Mouse (Mus musculus) megakaryocyte, embryonic 14.5 days (primary cell): ENCODE results near the gene Auh. TPM values are rescaled to one million over a fixed set of nuclear protein-coding genes. Genes with fewer than 3 reads are reported as not detected.
A peak's percentile ranks its signal among the peaks of the same experiment; 100 is the strongest.

Experiments used
- H3K27me3 ChIP-seq: replicated peaks from 2 replicates; pipeline ENCODE3; 2012; ENCODE audit warnings: inconsistent platforms
- H3K36me3 ChIP-seq: replicated peaks from 2 replicates; pipeline ENCODE3; 2012; ENCODE audit warnings: low read length, inconsistent platforms, mixed read lengths
- H3K4me1 ChIP-seq: 2 replicates; pipeline ENCODE4 v1.6.1; 2012; ENCODE audit warnings: inconsistent platforms
- H3K4me3 ChIP-seq: replicated peaks from 2 replicates; pipeline ENCODE3; 2012; ENCODE audit warnings: moderate library complexity, mild to moderate bottlenecking, inconsistent platforms
- H3K9me3 ChIP-seq: 2 replicates; pipeline ENCODE4 v1.6.1; 2012; ENCODE audit warnings: inconsistent platforms
- FLI1 ChIP-seq: IDR thresholded peaks from 2 replicates; pipeline ENCODE4 v1.6.1; 2012; ENCODE audit warnings: low read length, inconsistent platforms, mixed read lengths
- GATA1 ChIP-seq: IDR thresholded peaks from 3 replicates; pipeline ENCODE4 v1.6.1; 2012; ENCODE audit warnings: mixed read lengths, low read length, inconsistent platforms, borderline replicate concordance
- polyA plus RNA-seq: library from polyadenylated mRNA; stranded (reverse); fragments of >175 nt; gene quantifications from 2 replicates; pipeline ENCODE4 v1.2.3, GENCODE M21; 2012; ENCODE audit warnings: low replicate concordance; ENCODE audit not compliant: insufficient read depth

The Auh gene
- polyA plus RNA-seq, 1 experiment: 30.9 TPM

- peaks cover 96% of the 10 kb centered on the region for H3K4me1 ChIP-seq
- H3K9me3 ChIP-seq: 0 out of 2 replicates have a peak, but pooled peaks cover 3% of the 10 kb centered on the region
- no peaks in the 10 kb centered on the region for H3K27me3 ChIP-seq
- peaks cover 36% of the 10 kb centered on the region for H3K36me3 ChIP-seq
- TF ChIP-seq FLI1 (no peak), GATA1 (no peak)
- peak overlapping the region; percentile 68 for H3K4me3 ChIP-seq
Observed at GRCm38 (mm10) chr13:52828946-52829523, 100.4 kb downstream of the Auh start.

- Histone ChIP-seq H3K9me3 (0 out of 2 replicates have a peak, but pooled peaks cover under 1% of the 10 kb centered on the region), H3K27me3 (no peaks in the 10 kb centered on the region), H3K36me3 (peaks cover 28% of the 10 kb centered on the region), H3K4me1 (peaks cover 96% of the 10 kb centered on the region), H3K4me3 (peak overlapping the region; percentile 67)
- TF ChIP-seq GATA1: no peak
- TF ChIP-seq FLI1: no peak
Observed at GRCm38 (mm10) chr13:52828217-52828616, 101.3 kb downstream of the Auh start.

- Histone ChIP-seq H3K4me1 (peaks cover 98% of the 10 kb centered on the region), H3K36me3 (peaks cover 20% of the 10 kb centered on the region), H3K4me3 (no peak overlapping the region), H3K9me3 (no peaks in the 10 kb centered on the region), H3K27me3 (no peaks in the 10 kb centered on the region)
- TF ChIP-seq GATA1: no peak
- TF ChIP-seq FLI1: no peak
Observed at GRCm38 (mm10) chr13:52826666-52827065, 102.8 kb downstream of the Auh start.

GRCm38 (mm10) chr13:52824754-52825153, 104.7 kb downstream of the Auh start:
- H3K36me3 ChIP-seq: peaks cover 3% of the 10 kb centered on the region

GRCm38 (mm10) chr13:52822165-52823149, 107.0 kb downstream of the Auh start:
- Histone ChIP-seq H3K4me1 (peaks cover 99% of the 10 kb centered on the region), H3K9me3 (no peaks in the 10 kb centered on the region), H3K27me3 (no peaks in the 10 kb centered on the region), H3K4me3 (no peak overlapping the region), H3K36me3 (no peaks in the 10 kb centered on the region)
- TF ChIP-seq FLI1 (no peak), GATA1 (no peak)

More at GRCm38 (mm10) chr13:52824754-52825153, 104.7 kb downstream of the Auh start:
- no peaks in the 10 kb centered on the region for H3K27me3 ChIP-seq
- no peaks in the 10 kb centered on the region for H3K9me3 ChIP-seq
- TF ChIP-seq FLI1 (no peak), GATA1 (no peak)
- peaks cover 99% of the 10 kb centered on the region for H3K4me1 ChIP-seq
- no peak overlapping the region for H3K4me3 ChIP-seq

GRCm38 (mm10) chr13:52821571-52821970, 107.9 kb downstream of the Auh start:
- no peak for TF ChIP-seq GATA1
- TF ChIP-seq FLI1: no peak
- H3K9me3 ChIP-seq: no peaks in the 10 kb centered on the region
- H3K4me1 ChIP-seq: peaks cover 100% of the 10 kb centered on the region
- H3K27me3 ChIP-seq: no peaks in the 10 kb centered on the region
- peak overlapping the region; percentile 34 for H3K4me3 ChIP-seq
- H3K36me3 ChIP-seq: no peaks in the 10 kb centered on the region

GRCm38 (mm10) chr13:52819901-52820300, 109.6 kb downstream of the Auh start:
- Histone ChIP-seq H3K9me3 (peaks cover 4% of the 10 kb centered on the region), H3K27me3 (no peaks in the 10 kb centered on the region), H3K4me1 (peaks cover 98% of the 10 kb centered on the region), H3K4me3 (no peak overlapping the region), H3K36me3 (peaks cover 4% of the 10 kb centered on the region)
- no peak for TF ChIP-seq GATA1
- no peak for TF ChIP-seq FLI1

- peaks cover 9% of the 10 kb centered on the region for H3K9me3 ChIP-seq
- H3K4me3 ChIP-seq: peak overlapping the region; percentile 81
- H3K27me3 ChIP-seq: no peaks in the 10 kb centered on the region
- H3K4me1 ChIP-seq: peaks cover 95% of the 10 kb centered on the region
- peaks cover 11% of the 10 kb centered on the region for H3K36me3 ChIP-seq
- TF ChIP-seq GATA1 (no peak), FLI1 (no peak)
Observed at GRCm38 (mm10) chr13:52818760-52819159, 110.7 kb downstream of the Auh start.

- Histone ChIP-seq H3K9me3 (peaks cover 9% of the 10 kb centered on the region), H3K27me3 (no peaks in the 10 kb centered on the region), H3K36me3 (peaks cover 11% of the 10 kb centered on the region), H3K4me3 (peak overlapping the region; percentile 72), H3K4me1 (peaks cover 95% of the 10 kb centered on the region)
- TF ChIP-seq GATA1: no peak
- TF ChIP-seq FLI1: no peak
Observed at GRCm38 (mm10) chr13:52817991-52818491, 111.4 kb downstream of the Auh start.
